Mouse (Mus musculus) layer of hippocampus, postnatal 14 days (tissue): ENCODE measurements around the gene Lck. TPM values are rescaled to one million over a fixed set of nuclear protein-coding genes. Genes with fewer than 3 reads are reported as not detected.
A peak's percentile ranks its signal among the peaks of the same experiment; 100 is the strongest.

Source experiments
- DNase-seq, 2 experiments: peaks; one replicate each; pipeline ENCODE4 v3.0.0; 2021 to 2022; ENCODE audit warnings: low spot score in 2 of 2, mixed read lengths in 1 of 2
- total RNA-seq, 2 experiments: library from RNA; stranded (reverse); gene quantifications; 2 replicates each; pipeline ENCODE4 v1.2.3; 2021

The Lck gene
- total RNA-seq, 2 experiments from 2014 or later, result 4.0 to 4.4 TPM

- no peak for DNase-seq
These were observed 13.5 kb upstream of the Lck start for GRCm38 (mm10) chr4:129586943-129587342.

GRCm38 (mm10) chr4:129585773-129586172 is 12.3 kb upstream of the Lck start:
- DNase-seq, result no peak

- peak; percentile 86 to 89 for DNase-seq
These were observed 11.6 kb upstream of the Lck start for GRCm38 (mm10) chr4:129584884-129585608.

GRCm38 (mm10) chr4:129584370-129584769 is 10.9 kb upstream of the Lck start:
- no peak for DNase-seq

GRCm38 (mm10) chr4:129582251-129582650 is 8.8 kb upstream of the Lck start:
- DNase-seq, result no peak

- DNase-seq, result peak in 1 of 2 experiments; percentile 26
These were observed 6.9 kb upstream of the Lck start for GRCm38 (mm10) chr4:129580347-129580746.

- no peak for DNase-seq
These were observed 5.0 kb upstream of the Lck start, which contains the start of gene Fam167b for GRCm38 (mm10) chr4:129578466-129578865. Gene Fam167b (minus strand): TSS chr4:129578549.

GRCm38 (mm10) chr4:129577688-129578087 is 4.2 kb upstream of the Lck start:
- no peak for DNase-seq

- peak; percentile 53 to 61 for DNase-seq
These were observed 3.5 kb upstream of the Lck start for GRCm38 (mm10) chr4:129576863-129577491.

GRCm38 (mm10) chr4:129575171-129575844 is 1.9 kb upstream of the Lck start:
- no peak for DNase-seq

GRCm38 (mm10) chr4:129573093-129573370 is 409 bp downstream of the Lck start:
- DNase-seq, result no peak

- no peak for DNase-seq
These were observed 977 bp downstream of the Lck start for GRCm38 (mm10) chr4:129572236-129573092.

- DNase-seq, result no peak
These were observed 1.8 kb downstream of the Lck start for GRCm38 (mm10) chr4:129571551-129572084.

GRCm38 (mm10) chr4:129570028-129570427 is 3.4 kb downstream of the Lck start:
- DNase-seq, result no peak

GRCm38 (mm10) chr4:129568366-129568765 is 5.1 kb downstream of the Lck start:
- no peak for DNase-seq

- no peak for DNase-seq
These were observed 8.3 kb downstream of the Lck start for GRCm38 (mm10) chr4:129565139-129565538.

GRCm38 (mm10) chr4:129563718-129564117 is 9.7 kb downstream of the Lck start:
- DNase-seq, result no peak

- DNase-seq, result no peak
These were observed 12.3 kb downstream of the Lck start for GRCm38 (mm10) chr4:129561184-129561583.

- DNase-seq, result no peak
These were observed 15.0 kb downstream of the Lck start for GRCm38 (mm10) chr4:129558321-129558955.

GRCm38 (mm10) chr4:129557256-129557808 is 16.1 kb downstream of the Lck start:
- no peak for DNase-seq
